Mouse (Mus musculus): ENCODE results near the gene Rsc1a1.

Rsc1a1 gene

DNA sequence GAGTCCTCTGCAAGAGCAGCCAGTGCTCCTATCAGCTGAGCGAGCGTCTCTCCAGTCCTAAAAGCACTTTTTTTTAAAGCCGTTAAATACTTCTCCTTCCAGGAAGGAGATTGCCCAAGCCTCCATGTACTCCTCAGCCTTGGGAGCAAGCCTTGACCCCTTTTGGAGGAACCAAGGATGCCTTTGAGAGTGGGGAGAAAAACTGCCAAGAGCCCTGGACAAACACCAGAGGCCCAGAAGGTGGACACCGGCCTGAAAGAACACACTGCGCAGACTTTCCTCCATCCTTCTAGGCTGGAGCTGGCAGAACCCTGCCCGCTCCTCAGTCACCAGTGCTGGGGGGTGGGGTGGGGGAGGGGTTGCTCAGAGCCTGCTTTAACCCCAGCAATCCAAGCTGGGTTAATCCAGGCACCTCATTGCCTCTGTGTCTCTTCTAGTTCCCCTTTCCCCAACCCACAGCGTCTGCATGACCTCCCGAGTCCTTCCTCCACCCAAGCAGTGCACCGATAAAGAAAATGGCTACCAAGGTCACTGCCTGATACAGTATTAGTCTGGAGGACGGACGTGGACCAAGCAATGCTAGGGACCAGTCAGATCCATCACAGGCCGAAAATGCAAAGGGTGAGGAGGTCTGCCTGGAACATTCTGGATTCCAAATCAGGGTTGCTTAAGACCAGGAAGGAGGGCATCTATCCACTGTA lies 29.3 kb downstream of the Rsc1a1 start:
- peak; percentile 72 to 89 for DNase-seq (ENCODE audit: inconsistent age in 2 of 2, low spot score in 1 of 2)

- DNase-seq (ENCODE audit: inconsistent age in 2 of 2, low spot score in 1 of 2), result peak in 1 of 2 experiments; percentile 30
Observed at GRCm38 (mm10) chr4:141654509-141654908, 30.9 kb downstream of the Rsc1a1 start.

DNA sequence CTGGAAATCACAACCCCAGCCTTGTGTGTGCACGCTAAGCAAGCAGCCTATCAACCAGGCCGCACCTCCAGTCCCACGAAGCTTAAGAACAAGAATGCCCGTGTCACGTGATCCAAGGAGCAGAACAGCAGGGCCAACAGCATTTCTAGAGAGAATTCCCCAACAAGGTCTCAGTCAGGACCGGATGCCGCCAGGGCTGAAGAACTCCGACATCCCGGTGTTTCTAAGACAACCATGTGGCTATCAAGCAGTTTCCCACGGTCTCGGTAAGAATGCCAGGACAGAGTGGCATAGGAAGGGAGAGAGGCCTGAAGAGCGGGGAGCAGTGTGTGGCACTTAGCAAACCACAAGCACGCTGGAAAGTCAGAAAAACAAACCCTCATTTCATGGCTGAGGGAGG lies 31.6 kb downstream of the Rsc1a1 start:
- no peak for DNase-seq (ENCODE audit: inconsistent age in 2 of 2, low spot score in 1 of 2)

GRCm38 (mm10) chr4:141653044-141653443 lies 32.4 kb downstream of the Rsc1a1 start:
- no peak for DNase-seq (ENCODE audit: inconsistent age in 2 of 2, low spot score in 1 of 2)

DNA sequence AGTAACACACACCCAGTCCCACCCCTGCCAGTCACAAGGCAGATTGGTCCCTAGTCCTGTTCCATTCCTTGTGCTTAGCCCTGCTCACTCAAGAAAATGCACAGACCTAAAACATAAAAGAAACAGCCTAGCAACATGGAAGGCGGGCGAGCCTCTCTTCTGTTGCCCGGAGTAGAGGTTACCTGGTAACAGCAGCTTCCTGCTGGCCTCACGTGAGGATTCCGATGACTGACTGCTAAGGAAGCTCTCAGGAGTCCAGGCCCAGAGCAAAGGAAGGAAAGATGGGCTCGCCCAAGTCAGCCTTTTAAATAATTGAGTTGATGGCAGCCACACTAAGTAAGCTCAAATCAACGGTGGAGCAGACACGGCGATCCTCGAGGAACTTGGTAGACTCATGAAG lies 33.5 kb downstream of the Rsc1a1 start:
- no peak for DNase-seq (ENCODE audit: inconsistent age in 2 of 2, low spot score in 1 of 2)

GRCm38 (mm10) chr4:141651286-141651685 lies 34.1 kb downstream of the Rsc1a1 start:
- DNase-seq (ENCODE audit: inconsistent age in 2 of 2, low spot score in 1 of 2), result no peak

DNA sequence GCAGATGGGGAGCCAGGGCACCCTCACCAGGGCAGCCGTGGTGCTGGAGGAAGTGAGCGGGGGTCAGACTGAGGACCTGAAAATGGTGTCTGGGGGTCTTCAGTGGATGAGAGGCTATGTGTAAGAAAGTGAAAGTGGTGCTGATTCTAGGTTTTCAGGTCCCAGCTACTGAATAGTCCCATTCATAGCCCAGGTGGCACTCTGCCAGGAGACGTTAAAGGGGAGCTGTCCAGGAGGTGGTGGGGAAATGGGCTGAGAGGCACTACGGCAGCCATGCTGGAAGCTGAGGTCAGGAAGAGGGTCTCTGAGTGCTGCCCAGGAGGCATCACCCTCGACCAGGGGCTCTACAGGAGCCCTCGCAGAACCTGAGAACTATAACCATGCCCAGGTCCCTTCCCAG lies 36.2 kb downstream of the Rsc1a1 start:
- peak in 1 of 2 experiments; percentile 56 for DNase-seq (ENCODE audit: inconsistent age in 2 of 2, low spot score in 1 of 2)

GRCm38 (mm10) chr4:141648262-141648661 lies 37.1 kb downstream of the Rsc1a1 start:
- no peak for DNase-seq (ENCODE audit: inconsistent age in 2 of 2, low spot score in 1 of 2)

- DNase-seq (ENCODE audit: inconsistent age in 2 of 2, low spot score in 1 of 2), result peak in 1 of 2 experiments; percentile 65
Observed at GRCm38 (mm10) chr4:141647187-141647586, 38.2 kb downstream of the Rsc1a1 start.

DNA sequence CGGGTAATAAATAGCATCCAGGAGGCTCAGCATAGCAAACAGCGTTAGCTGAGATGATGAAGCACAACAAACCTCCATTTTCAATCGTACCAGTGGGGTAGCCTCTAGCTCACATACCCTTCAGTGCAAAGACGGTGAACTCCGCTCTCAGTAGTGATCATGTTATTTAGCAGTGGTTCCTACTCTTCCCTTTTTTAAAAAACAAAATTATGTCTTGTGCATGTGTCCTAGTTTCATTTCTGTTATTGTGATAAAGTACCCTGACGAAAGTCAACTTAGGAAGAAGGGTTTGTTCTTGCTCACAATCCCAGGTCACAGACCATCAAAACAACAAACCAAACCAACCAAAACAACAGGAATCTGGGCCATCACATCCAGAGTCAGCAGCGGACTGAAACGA lies 39.4 kb downstream of the Rsc1a1 start:
- no peak for DNase-seq (ENCODE audit: inconsistent age in 2 of 2, low spot score in 1 of 2)

GRCm38 (mm10) chr4:141643118-141643855 lies 42.1 kb downstream of the Rsc1a1 start:
- DNase-seq (ENCODE audit: inconsistent age in 2 of 2, low spot score in 1 of 2), result peak; percentile 72 to 85

DNA sequence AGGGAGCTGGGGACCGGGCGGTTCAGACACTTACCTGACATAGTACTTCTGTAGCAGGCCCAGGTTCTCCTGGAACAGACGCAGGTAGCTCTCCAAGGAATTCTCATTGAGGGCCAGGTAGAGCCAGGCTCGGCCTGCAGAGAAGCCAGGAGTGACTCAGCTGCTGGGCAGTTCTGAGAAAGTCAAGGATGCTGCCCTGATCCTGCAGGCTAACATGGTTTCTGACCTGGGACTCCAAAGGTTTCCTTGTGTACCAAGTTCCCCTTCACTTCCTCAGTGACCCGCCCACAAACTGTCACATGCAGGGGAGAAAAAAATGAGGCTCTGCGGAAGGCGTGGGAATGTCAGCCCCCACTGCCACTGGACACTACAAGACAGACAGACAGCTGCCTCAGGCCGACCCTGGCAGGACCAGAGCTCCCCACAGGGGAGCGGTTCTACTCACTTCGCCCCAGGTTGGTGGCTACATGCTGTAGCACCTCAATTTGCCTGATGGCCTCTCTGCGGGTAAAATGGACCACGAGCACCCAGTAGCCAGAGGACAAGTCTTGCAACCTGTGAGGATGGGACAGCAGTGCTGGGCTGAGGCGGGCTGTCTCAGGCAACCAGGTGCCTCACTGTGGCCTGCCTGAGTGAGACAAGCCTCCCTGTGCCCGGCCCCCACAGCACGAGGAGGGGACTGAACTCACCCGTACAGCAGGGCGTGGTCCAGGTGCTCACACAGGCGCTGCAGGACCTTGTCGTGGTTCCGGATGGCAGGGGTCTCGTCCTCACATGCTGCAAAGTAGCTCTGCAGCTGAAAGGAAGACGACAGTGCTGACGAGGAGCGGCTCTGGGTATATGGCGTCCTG lies 43.2 kb downstream of the Rsc1a1 start:
- DNase-seq (ENCODE audit: inconsistent age in 2 of 2, low spot score in 1 of 2), result peak; percentile 50 to 71

DNA sequence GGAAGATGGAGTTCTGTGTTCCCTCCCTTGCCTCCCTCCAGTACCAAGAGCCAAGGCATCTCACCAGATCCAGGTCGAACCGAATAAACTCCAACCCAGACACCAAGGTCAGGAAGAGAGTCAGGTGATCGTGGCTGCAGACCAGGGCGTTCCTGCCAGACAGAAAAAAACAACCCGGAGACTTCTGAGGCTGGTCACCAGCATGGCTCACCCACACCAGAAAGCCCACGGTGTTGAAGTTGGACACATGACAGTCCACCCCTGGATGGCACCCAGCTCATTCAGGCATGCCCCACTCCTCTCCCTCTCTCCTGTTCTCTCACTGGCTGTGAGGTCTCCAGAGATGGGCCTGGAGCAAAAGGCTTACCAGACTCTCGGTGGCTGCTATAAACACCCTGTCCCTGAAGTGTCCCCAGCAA lies 44.0 kb downstream of the Rsc1a1 start:
- DNase-seq (ENCODE audit: inconsistent age in 2 of 2, low spot score in 1 of 2), result peak; percentile 64 to 71

DNA sequence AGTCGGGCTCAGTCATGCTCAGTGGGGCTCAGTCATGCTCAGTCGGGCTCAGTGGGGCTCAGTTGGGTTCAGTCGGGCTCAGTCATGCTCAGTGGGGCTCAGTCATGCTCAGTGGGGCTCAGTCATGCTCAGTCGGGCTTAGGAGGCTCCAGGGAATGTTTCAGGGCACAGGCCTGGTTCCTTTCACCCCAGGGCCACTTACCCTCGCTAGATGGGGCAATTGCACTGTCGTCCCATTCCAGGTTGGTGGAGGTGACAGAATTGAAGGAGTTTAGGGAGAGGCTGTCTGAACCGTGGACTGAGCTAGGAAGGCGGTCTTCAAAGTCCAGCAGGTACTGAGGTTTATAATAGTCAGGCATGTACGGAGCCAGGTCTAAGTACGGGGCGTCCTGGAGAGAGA lies 45.9 kb downstream of the Rsc1a1 start:
- no peak for DNase-seq (ENCODE audit: inconsistent age in 2 of 2, low spot score in 1 of 2)

DNA sequence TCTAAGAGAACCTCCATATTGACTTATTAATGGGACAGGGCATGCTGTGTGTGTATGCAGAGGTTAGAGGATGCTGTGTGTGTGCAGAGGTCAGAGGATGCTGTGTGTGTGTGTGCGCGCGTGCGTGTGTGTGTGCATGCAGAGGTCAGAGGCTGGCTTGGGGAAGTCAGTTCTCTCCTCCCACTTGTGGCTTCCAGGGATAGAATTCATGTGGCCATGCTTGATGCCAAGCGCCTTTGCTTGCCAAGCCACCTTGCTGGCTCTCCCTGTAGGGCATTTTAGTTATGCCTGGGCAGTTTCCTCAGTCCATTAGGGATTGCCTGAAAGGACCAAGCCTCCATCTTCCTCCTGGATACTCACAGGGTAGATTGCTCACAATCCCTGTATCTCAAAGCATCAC lies 48.7 kb downstream of the Rsc1a1 start:
- DNase-seq (ENCODE audit: inconsistent age in 2 of 2, low spot score in 1 of 2), result no peak

DNA sequence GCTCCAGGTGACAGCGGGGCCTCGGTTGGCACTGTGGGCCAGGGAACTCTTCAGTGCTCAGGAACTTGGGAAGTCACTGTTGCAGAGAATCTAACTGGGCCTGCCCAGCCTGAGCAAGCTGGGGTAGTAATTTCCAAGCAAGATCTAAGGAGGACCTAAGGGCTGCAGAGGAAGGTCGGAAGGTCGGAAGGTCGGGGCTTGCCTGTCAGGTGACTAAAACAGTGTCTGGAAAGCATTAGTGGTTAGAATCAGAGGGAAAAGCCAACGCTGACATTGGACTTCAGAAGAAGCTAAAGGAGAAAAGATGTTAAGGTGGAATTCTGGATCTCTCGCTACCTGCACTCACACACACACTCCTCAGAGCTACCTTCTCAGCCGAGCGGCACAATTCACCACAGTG lies 49.4 kb downstream of the Rsc1a1 start:
- DNase-seq (ENCODE audit: inconsistent age in 2 of 2, low spot score in 1 of 2), result no peak
